Mouse (Mus musculus) heart, embryonic 10.5 days (tissue): Measurements from ENCODE around the gene Gm45902. TPM values are rescaled to one million over a fixed set of nuclear protein-coding genes. Genes with fewer than 3 reads are reported as not detected.

ENCODE experiments used
- DNase-seq: peaks from one replicate; pipeline ENCODE4 v3.0.0-alpha.2; 2017; ENCODE audit warnings: low spot score
- H3K27ac ChIP-seq: fragments of 300-500 bp; sonication (generic); 2 replicates; pipeline ENCODE4 v1.5.1; 2016; ENCODE audit warnings: mild to moderate bottlenecking
- H3K27me3 ChIP-seq: fragments of 300-500 bp; sonication (generic); 2 replicates; pipeline ENCODE4 v1.6.1; 2016; ENCODE audit warnings: mild to moderate bottlenecking; ENCODE audit not compliant: poor library complexity, insufficient read depth, severe bottlenecking
- H3K36me3 ChIP-seq: fragments of 300-500 bp; sonication (generic); 2 replicates; pipeline ENCODE4 v1.6.1; 2016; ENCODE audit warnings: mild to moderate bottlenecking, moderate library complexity
- H3K4me1 ChIP-seq: fragments of 300-500 bp; sonication (generic); 2 replicates; pipeline ENCODE4 v1.6.1; 2016; ENCODE audit warnings: mild to moderate bottlenecking
- H3K4me3 ChIP-seq: fragments of 300-500 bp; sonication (generic); 2 replicates; pipeline ENCODE4 v1.5.1; 2016; ENCODE audit warnings: mild to moderate bottlenecking, moderate library complexity
- H3K9me3 ChIP-seq: fragments of 300-500 bp; sonication (generic); 2 replicates; pipeline ENCODE4 v1.6.1; 2016; ENCODE audit warnings: mild to moderate bottlenecking, moderate library complexity
- WGBS: fragments of 180-500 bp; shearing (Covaris S2); methylation state at CpG from one replicate; pipeline ENCODE4 v1.1.7; 2016; 5-methylcytosine and 5-hydroxymethylcytosine counted together
- polyA plus RNA-seq: library from polyadenylated mRNA; unstranded; fragments of >200 nt; fragmentation: Nextera tagmentation; extraction: Ambion mirVana; gene quantifications from 2 replicates; pipeline ENCODE4 v1.2.1, GENCODE M21; 2016

Gene Gm45902
- polyA plus RNA-seq, 1 experiment from 2014 or later, result 6.8 TPM

GRCm38 (mm10) chr2:3475746-3476251 is 36.8 kb downstream of the Gm45902 start:
- Histone ChIP-seq H3K9me3 (no peaks in the 10 kb centered on the region), H3K4me1 (peaks cover 9% of the 10 kb centered on the region; the same call in 1 of the 2 replicates), H3K27ac (peak overlapping the region; percentile 96), H3K4me3 (peak overlapping the region; percentile 92), H3K27me3 (no peaks in the 10 kb centered on the region), H3K36me3 (peaks cover 3% of the 10 kb centered on the region; the same call in 1 of the 2 replicates)
- WGBS, result 67% methylated on average over 3 of the region's 3 CpGs
- no peak for DNase-seq

- Histone ChIP-seq H3K27me3 (no peaks in the 10 kb centered on the region), H3K36me3 (peaks cover 10% of the 10 kb centered on the region; the same call in 1 of the 2 replicates), H3K4me3 (peak within 1 kb of the TSS; percentile 92), H3K4me1 (peaks cover 9% of the 10 kb centered on the region; the same call in 1 of the 2 replicates), H3K27ac (peak within 1 kb of the TSS; percentile 96), H3K9me3 (no peaks in the 10 kb centered on the region)
- peak; percentile 98 for DNase-seq
- WGBS, result 0% methylated on average over 42 of the region's 42 CpGs
Observed at GRCm38 (mm10) chr2:3474861-3475283, 37.7 kb downstream of the Gm45902 start, which contains the start of gene Suv39h2. Suv39h2 (minus strand) TSS chr2:3475031.

- WGBS, result under 1% methylated on average over 46 of the region's 46 CpGs
- H3K36me3 ChIP-seq, result peaks cover 11% of the 10 kb centered on the region; the same call in 1 of the 2 replicates
- DNase-seq, result peak; percentile 86
- H3K9me3 ChIP-seq, result no peaks in the 10 kb centered on the region
- no peaks in the 10 kb centered on the region for H3K27me3 ChIP-seq
- H3K4me1 ChIP-seq, result peaks cover 9% of the 10 kb centered on the region; the same call in 1 of the 2 replicates
- H3K27ac ChIP-seq, result peak overlapping the region; percentile 96
- peak overlapping the region; percentile 92 for H3K4me3 ChIP-seq
Observed at GRCm38 (mm10) chr2:3474361-3474805, 38.2 kb downstream of the Gm45902 start.

- no peaks in the 10 kb centered on the region for H3K9me3 ChIP-seq
- DNase-seq, result no peak
Observed at GRCm38 (mm10) chr2:3473891-3474290, 38.7 kb downstream of the Gm45902 start.

GRCm38 (mm10) chr2:3456590-3456989 is 56.0 kb downstream of the Gm45902 start:
- WGBS, result 78% methylated on average over 4 of the region's 4 CpGs

More at GRCm38 (mm10) chr2:3473891-3474290, 38.7 kb downstream of the Gm45902 start:
- Histone ChIP-seq H3K27ac (peak overlapping the region; percentile 96), H3K36me3 (peaks cover 11% of the 10 kb centered on the region; the same call in 1 of the 2 replicates), H3K4me1 (peaks cover 9% of the 10 kb centered on the region; the same call in 1 of the 2 replicates), H3K4me3 (peak overlapping the region; percentile 92), H3K27me3 (no peaks in the 10 kb centered on the region)
- 2% methylated on average over 12 of the region's 12 CpGs for whole genome bisulfite sequencing

More at GRCm38 (mm10) chr2:3456590-3456989, 56.0 kb downstream of the Gm45902 start:
- no peak overlapping the region for H3K4me3 ChIP-seq
- DNase-seq, result no peak
- no peak overlapping the region for H3K27ac ChIP-seq
- no peaks in the 10 kb centered on the region for H3K9me3 ChIP-seq
- peaks cover 68% of the 10 kb centered on the region for H3K36me3 ChIP-seq
- H3K27me3 ChIP-seq, result no peaks in the 10 kb centered on the region
- no peaks in the 10 kb centered on the region for H3K4me1 ChIP-seq

Other genes starting within 250 kb of the Gm45902 start
- 39.0 and 39.9 TPM in 2 replicates for gene Nmt2, start 228.6 kb downstream of the Gm45902 start, polyA plus RNA-seq
- 12.7 and 18.9 TPM in 2 replicates for gene Rpp38, start 180.1 kb downstream of the Gm45902 start, polyA plus RNA-seq
- gene Acbd7, start 176.6 kb downstream of the Gm45902 start, polyA plus RNA-seq, result 0.30 and 0.82 TPM in 2 replicates
- not detected in 2 replicates for gene Olah, start 115.6 kb downstream of the Gm45902 start, polyA plus RNA-seq
- gene Meig1, start 90.1 kb downstream of the Gm45902 start, polyA plus RNA-seq, result not detected in 2 replicates
- gene Dclre1c, start 88.7 kb downstream of the Gm45902 start, polyA plus RNA-seq, result 6.3 and 6.7 TPM in 2 replicates
- gene Suv39h2, start 37.8 kb downstream of the Gm45902 start, polyA plus RNA-seq, result 12.7 and 20.0 TPM in 2 replicates
- gene Hspa14, start within 50 bp of the Gm45902 start, polyA plus RNA-seq, result 116 and 123 TPM in 2 replicates
- 0.05 and 0.20 TPM in 2 replicates for gene Cdnf, start 240 bp upstream of the Gm45902 start, polyA plus RNA-seq
- 34.7 and 37.8 TPM in 2 replicates for gene Fam107b, start 57.7 kb upstream of the Gm45902 start, polyA plus RNA-seq